Mouse (Mus musculus) neural tube, embryonic 12.5 days (tissue): ENCODE measurements around the gene 2010111I01Rik. TPM values are rescaled to one million over a fixed set of nuclear protein-coding genes. Genes with fewer than 3 reads are reported as not detected.
"Not testable (repeated sequence)": the region's sequence is repeated elsewhere in the genome, so short reads cannot be mapped to it uniquely, and the experiment has no call there.

ENCODE experiments used
- ATAC-seq: fragments of 200-750 bp; cut with Nextera tagmentation; 2 replicates; pipeline ENCODE4 v1.8.0; 2017; ENCODE audit warnings: low read depth, mild to moderate bottlenecking, moderate TSS enrichment, moderate library complexity; ENCODE audit not compliant: low FRiP score
- H3K27ac ChIP-seq: fragments of 300-500 bp; sonication (generic); 2 replicates; pipeline ENCODE4 v1.5.1; 2016
- H3K27me3 ChIP-seq: fragments of 300-500 bp; sonication (generic); replicated peaks from 2 replicates; pipeline ENCODE4 v1.6.1; 2016; ENCODE audit warnings: mild to moderate bottlenecking
- H3K36me3 ChIP-seq: fragments of 300-500 bp; sonication (generic); 2 replicates; pipeline ENCODE4 v1.6.1; 2016; ENCODE audit warnings: mild to moderate bottlenecking
- H3K4me1 ChIP-seq: fragments of 300-500 bp; sonication (generic); 2 replicates; pipeline ENCODE4 v1.6.1; 2016
- H3K4me2 ChIP-seq: fragments of 300-500 bp; sonication (generic); replicated peaks from 2 replicates; pipeline ENCODE4 v1.6.1; 2016; ENCODE audit warnings: mild to moderate bottlenecking
- H3K4me3 ChIP-seq: fragments of 300-500 bp; sonication (generic); 2 replicates; pipeline ENCODE4 v1.5.1; 2016
- H3K9ac ChIP-seq: fragments of 300-500 bp; sonication (generic); 2 replicates; pipeline ENCODE4 v1.6.1; 2016; ENCODE audit warnings: mild to moderate bottlenecking
- H3K9me3 ChIP-seq: fragments of 300-500 bp; sonication (generic); 2 replicates; pipeline ENCODE4 v1.6.1; 2016; ENCODE audit warnings: mild to moderate bottlenecking
- WGBS: fragments of 180-500 bp; shearing (Covaris S2); methylation state at CpG from one replicate; pipeline ENCODE4 v1.1.7; 2016; 5-methylcytosine and 5-hydroxymethylcytosine counted together
- polyA plus RNA-seq: library from polyadenylated mRNA; unstranded; fragments of >200 nt; fragmentation: Nextera tagmentation; extraction: Ambion mirVana; gene quantifications from 2 replicates; pipeline ENCODE4 v1.2.1, GENCODE M21; 2016

Gene 2010111I01Rik
- polyA plus RNA-seq, 1 experiment from 2014 or later = 89.8 TPM

GRCm38 (mm10) chr13:63304799-63305159 is 340.1 kb downstream of the 2010111I01Rik start:
- peaks cover 48% of the 10 kb centered on the region for H3K4me1 ChIP-seq
- peaks cover 39% of the 10 kb centered on the region for H3K36me3 ChIP-seq
- 20% methylated on average over 3 of the region's 3 CpGs for WGBS
- peak overlapping the region; percentile 66; the same call in 1 of the 2 replicates for H3K27ac ChIP-seq
- no peaks in the 10 kb centered on the region for H3K9me3 ChIP-seq
- no peak overlapping the region for H3K4me3 ChIP-seq
- H3K27me3 ChIP-seq = no peaks in the 10 kb centered on the region
- peak overlapping the region; percentile 25; the same call in 1 of the 2 replicates for H3K4me2 ChIP-seq
- H3K9ac ChIP-seq = 0 out of 2 replicates have a peak overlapping the region, but pooled peaks have one; percentile 17
- ATAC-seq = peak; percentile 14; the same call in 1 of the 2 replicates

- H3K36me3 ChIP-seq = peaks cover 37% of the 10 kb centered on the region
- no peaks in the 10 kb centered on the region for H3K9me3 ChIP-seq
- WGBS = 7% methylated on average over 16 of the region's 16 CpGs
- no peaks in the 10 kb centered on the region for H3K27me3 ChIP-seq
- H3K4me1 ChIP-seq = peaks cover 48% of the 10 kb centered on the region
- H3K4me3 ChIP-seq = no peak overlapping the region
- peak; percentile 83 for ATAC-seq
- peak overlapping the region; percentile 66; the same call in 1 of the 2 replicates for H3K27ac ChIP-seq
- peak overlapping the region; percentile 25; the same call in 1 of the 2 replicates for H3K4me2 ChIP-seq
- 0 out of 2 replicates have a peak overlapping the region, but pooled peaks have one; percentile 17 for H3K9ac ChIP-seq
Observed at GRCm38 (mm10) chr13:63305160-63306011, 340.7 kb downstream of the 2010111I01Rik start.

GRCm38 (mm10) chr13:63306768-63307167 is 342.1 kb downstream of the 2010111I01Rik start:
- ATAC-seq = no peak
- Histone ChIP-seq H3K4me2 (no peak overlapping the region), H3K27ac (no peak overlapping the region), H3K4me3 (no peak overlapping the region), H3K9ac (no peak overlapping the region), H3K36me3 (peaks cover 28% of the 10 kb centered on the region), H3K9me3 (no peaks in the 10 kb centered on the region), H3K4me1 (peaks cover 39% of the 10 kb centered on the region), H3K27me3 (no peaks in the 10 kb centered on the region)
- WGBS = 73% methylated on average over 5 of the region's 5 CpGs

- no peak overlapping the region for H3K27ac ChIP-seq
- peaks cover 19% of the 10 kb centered on the region for H3K36me3 ChIP-seq
- H3K9ac ChIP-seq = no peak overlapping the region
- 90% methylated on average over 3 of the region's 3 CpGs for WGBS
- no peaks in the 10 kb centered on the region for H3K9me3 ChIP-seq
- no peak overlapping the region for H3K4me3 ChIP-seq
- peaks cover 25% of the 10 kb centered on the region for H3K4me1 ChIP-seq
- H3K27me3 ChIP-seq = no peaks in the 10 kb centered on the region
- no peak for ATAC-seq
- H3K4me2 ChIP-seq = no peak overlapping the region
Observed at GRCm38 (mm10) chr13:63309563-63309962, 344.9 kb downstream of the 2010111I01Rik start.

- ATAC-seq = no peak
Observed at GRCm38 (mm10) chr13:63311156-63311555, 346.5 kb downstream of the 2010111I01Rik start.

GRCm38 (mm10) chr13:63313247-63313646 is 348.6 kb downstream of the 2010111I01Rik start:
- ATAC-seq = no peak
- Histone ChIP-seq H3K27me3 (no peaks in the 10 kb centered on the region), H3K27ac (no peak overlapping the region), H3K4me3 (no peak overlapping the region), H3K4me2 (no peak overlapping the region), H3K4me1 (peaks cover 11% of the 10 kb centered on the region), H3K36me3 (peaks cover 27% of the 10 kb centered on the region), H3K9me3 (no peaks in the 10 kb centered on the region), H3K9ac (no peak overlapping the region)
- 94% methylated on average over 1 of the region's 1 CpGs for WGBS

More at GRCm38 (mm10) chr13:63311156-63311555, 346.5 kb downstream of the 2010111I01Rik start:
- H3K27ac ChIP-seq = no peak overlapping the region
- 76% methylated on average over 2 of the region's 2 CpGs for WGBS
- peaks cover 10% of the 10 kb centered on the region for H3K4me1 ChIP-seq
- peaks cover 19% of the 10 kb centered on the region for H3K36me3 ChIP-seq
- no peak overlapping the region for H3K4me3 ChIP-seq
- no peaks in the 10 kb centered on the region for H3K27me3 ChIP-seq
- H3K9me3 ChIP-seq = no peaks in the 10 kb centered on the region
- H3K4me2 ChIP-seq = no peak overlapping the region
- no peak overlapping the region for H3K9ac ChIP-seq

GRCm38 (mm10) chr13:63313748-63314607 is 349.3 kb downstream of the 2010111I01Rik start:
- Histone ChIP-seq H3K27me3 (no peaks in the 10 kb centered on the region), H3K4me1 (peaks cover 11% of the 10 kb centered on the region), H3K4me3 (no peak overlapping the region), H3K9me3 (no peaks in the 10 kb centered on the region), H3K27ac (no peak overlapping the region), H3K36me3 (peaks cover 26% of the 10 kb centered on the region), H3K9ac (no peak overlapping the region), H3K4me2 (no peak overlapping the region)
- ATAC-seq = no peak
- WGBS = 87% methylated on average over 12 of the region's 12 CpGs

GRCm38 (mm10) chr13:63314608-63314920 is 349.9 kb downstream of the 2010111I01Rik start:
- Histone ChIP-seq H3K27ac (no peak overlapping the region), H3K9ac (no peak overlapping the region), H3K4me1 (peaks cover 11% of the 10 kb centered on the region), H3K4me2 (no peak overlapping the region), H3K4me3 (no peak overlapping the region), H3K36me3 (peaks cover 24% of the 10 kb centered on the region), H3K27me3 (no peaks in the 10 kb centered on the region), H3K9me3 (no peaks in the 10 kb centered on the region)
- ATAC-seq = no peak
- 85% methylated on average over 4 of the region's 4 CpGs for WGBS

GRCm38 (mm10) chr13:63315111-63315510 is 350.4 kb downstream of the 2010111I01Rik start:
- H3K9ac ChIP-seq, H3K4me3 ChIP-seq, H3K9me3 ChIP-seq, H3K27me3 ChIP-seq, H3K27ac ChIP-seq, H3K4me2 ChIP-seq, ATAC-seq: not testable (repeated sequence)
- WGBS = 94% methylated on average over 4 of the region's 4 CpGs
- H3K36me3 ChIP-seq = peaks cover 24% of the 10 kb centered on the region
- H3K4me1 ChIP-seq = peaks cover 11% of the 10 kb centered on the region

- Histone ChIP-seq H3K27me3 (no peaks in the 10 kb centered on the region), H3K4me3 (no peak overlapping the region), H3K27ac (no peak overlapping the region), H3K4me1 (peaks cover 11% of the 10 kb centered on the region), H3K36me3 (peaks cover 21% of the 10 kb centered on the region), H3K4me2 (no peak overlapping the region), H3K9me3 (no peaks in the 10 kb centered on the region), H3K9ac (no peak overlapping the region)
- no peak for ATAC-seq
- 86% methylated on average over 6 of the region's 6 CpGs for WGBS
Observed at GRCm38 (mm10) chr13:63315777-63316176, 351.1 kb downstream of the 2010111I01Rik start.

- H3K9ac ChIP-seq = no peak overlapping the region
- H3K27ac ChIP-seq = no peak overlapping the region
- H3K36me3 ChIP-seq = peaks cover 21% of the 10 kb centered on the region
- no peak overlapping the region for H3K4me3 ChIP-seq
- ATAC-seq = no peak
- peaks cover 11% of the 10 kb centered on the region for H3K4me1 ChIP-seq
- no peak overlapping the region for H3K4me2 ChIP-seq
- H3K9me3 ChIP-seq = no peaks in the 10 kb centered on the region
- WGBS = 94% methylated on average over 5 of the region's 5 CpGs
- H3K27me3 ChIP-seq = no peaks in the 10 kb centered on the region
Observed at GRCm38 (mm10) chr13:63316407-63316806, 351.7 kb downstream of the 2010111I01Rik start.

GRCm38 (mm10) chr13:63317681-63318104 is 353.0 kb downstream of the 2010111I01Rik start:
- H3K4me2 ChIP-seq = no peak overlapping the region
- 57% methylated on average over 7 of the region's 7 CpGs for WGBS
- H3K36me3 ChIP-seq = peaks cover 9% of the 10 kb centered on the region
- no peak for ATAC-seq
- no peak overlapping the region for H3K27ac ChIP-seq
- H3K9ac ChIP-seq = no peak overlapping the region
- no peaks in the 10 kb centered on the region for H3K9me3 ChIP-seq
- no peaks in the 10 kb centered on the region for H3K27me3 ChIP-seq
- peaks cover 11% of the 10 kb centered on the region for H3K4me1 ChIP-seq
- no peak overlapping the region for H3K4me3 ChIP-seq
